Mouse (Mus musculus): Measurements from ENCODE around the gene Ckap5. TPM values are rescaled to one million over a fixed set of nuclear protein-coding genes. Genes with fewer than 3 reads are reported as not detected.
A peak's percentile ranks its signal among the peaks of the same experiment; 100 is the strongest.

The Ckap5 gene
- 13.9 TPM for polyA plus RNA-seq (2012; fragmentation: generic; extraction: Trizol)
- long read RNA-seq, experiment 1, partial matches to known transcripts, result 20 of 23 reads
- long read RNA-seq, experiment 1, other reads (novel, unspliced or antisense), result 3 of 23 reads
- long read RNA-seq, experiment 2, full-length matches to known transcripts, result 92 of 148 reads
- long read RNA-seq, experiment 2, partial matches to known transcripts, result 43 of 148 reads
- long read RNA-seq, experiment 2, other reads (novel, unspliced or antisense), result 13 of 148 reads

- peak; percentile 58 for TF ChIP-seq MAX (IDR thresholded peaks at IDR 0.05)
- TF ChIP-seq CEBPB (IDR thresholded peaks at IDR 0.05; ENCODE audit: low read depth), result no peak
- no peak for TF ChIP-seq MYOD1 (IDR thresholded peaks at IDR 0.05; ENCODE audit: control insufficient read depth, insufficient read length, low read depth)
- TF ChIP-seq CTCF (IDR thresholded peaks at IDR 0.05; ENCODE audit: control insufficient read depth, insufficient read depth, insufficient read length), result no peak
- TF ChIP-seq USF1 (IDR thresholded peaks at IDR 0.05; ENCODE audit: low read depth), result peak; percentile 82
- no peak for TF ChIP-seq MYOG (IDR thresholded peaks at IDR 0.05; ENCODE audit: control insufficient read depth, extremely low read depth, insufficient read length)
- TF ChIP-seq FOSL1 (IDR thresholded peaks at IDR 0.05; ENCODE audit: insufficient read depth, low read length, poor library complexity, severe bottlenecking), result no peak
- H3K79me3 ChIP-seq (ENCODE audit: low read depth), result peaks cover 47% of the 10 kb centered on the region
- peaks cover 20% of the 10 kb centered on the region for H3K36me3 ChIP-seq (ENCODE audit: control insufficient read depth, insufficient read depth)
- peak within 1 kb of the TSS; percentile 81 for H3K4me3 ChIP-seq (ENCODE audit: insufficient read depth, poor library complexity, severe bottlenecking)
- H3ac ChIP-seq (ENCODE audit: control insufficient read depth, insufficient read length, low read depth), result peak within 1 kb of the TSS; percentile 75
- H3K27me3 ChIP-seq (ENCODE audit: control insufficient read depth, insufficient read depth, insufficient read length), result no peaks in the 10 kb centered on the region
- H3K79me2 ChIP-seq (ENCODE audit: control insufficient read depth, insufficient read depth), result peaks cover 52% of the 10 kb centered on the region
Observed at GRCm38 (mm10) chr2:91526294-91527146, at the start of gene Ckap5. Gene Ckap5 (plus strand): TSS chr2:91526762.

- H3K36me3 ChIP-seq (ENCODE audit: control insufficient read depth, insufficient read depth), result peaks cover 7% of the 10 kb centered on the region
- TF ChIP-seq CEBPB (IDR thresholded peaks at IDR 0.05; ENCODE audit: low read depth) (no peak), FOSL1 (IDR thresholded peaks at IDR 0.05; ENCODE audit: insufficient read depth, low read length, poor library complexity, severe bottlenecking) (no peak), USF1 (IDR thresholded peaks at IDR 0.05; ENCODE audit: low read depth) (no peak), CTCF (IDR thresholded peaks at IDR 0.05; ENCODE audit: control insufficient read depth, insufficient read depth, insufficient read length) (no peak), MYOG (IDR thresholded peaks at IDR 0.05; ENCODE audit: control insufficient read depth, extremely low read depth, insufficient read length) (no peak), MAX (IDR thresholded peaks at IDR 0.05) (no peak), MYOD1 (IDR thresholded peaks at IDR 0.05; ENCODE audit: control insufficient read depth, insufficient read length, low read depth) (no peak)
Observed at GRCm38 (mm10) chr2:91476841-91477240, 49.7 kb upstream of the Ckap5 start.

GRCm38 (mm10) chr2:91480399-91480801 lies 46.2 kb upstream of the Ckap5 start:
- no peak overlapping the region for H3K4me3 ChIP-seq (ENCODE audit: insufficient read depth, poor library complexity, severe bottlenecking)
- no peak overlapping the region for H3ac ChIP-seq (ENCODE audit: control insufficient read depth, insufficient read length, low read depth)
- no peaks in the 10 kb centered on the region for H3K27me3 ChIP-seq (ENCODE audit: control insufficient read depth, insufficient read depth, insufficient read length)
- no peak for TF ChIP-seq MYOD1 (IDR thresholded peaks at IDR 0.05; ENCODE audit: control insufficient read depth, insufficient read length, low read depth)
- TF ChIP-seq CEBPB (IDR thresholded peaks at IDR 0.05; ENCODE audit: low read depth), result no peak
- no peak for TF ChIP-seq CTCF (IDR thresholded peaks at IDR 0.05; ENCODE audit: control insufficient read depth, insufficient read depth, insufficient read length)
- TF ChIP-seq MAX (IDR thresholded peaks at IDR 0.05), result no peak
- TF ChIP-seq FOSL1 (IDR thresholded peaks at IDR 0.05; ENCODE audit: insufficient read depth, low read length, poor library complexity, severe bottlenecking), result no peak
- TF ChIP-seq USF1 (IDR thresholded peaks at IDR 0.05; ENCODE audit: low read depth), result no peak
- TF ChIP-seq MYOG (IDR thresholded peaks at IDR 0.05; ENCODE audit: control insufficient read depth, extremely low read depth, insufficient read length), result no peak
- H3K79me2 ChIP-seq (ENCODE audit: control insufficient read depth, insufficient read depth), result no peaks in the 10 kb centered on the region
- no peaks in the 10 kb centered on the region for H3K79me3 ChIP-seq (ENCODE audit: low read depth)
- peaks cover 7% of the 10 kb centered on the region for H3K36me3 ChIP-seq (ENCODE audit: control insufficient read depth, insufficient read depth)

More at GRCm38 (mm10) chr2:91476841-91477240, 49.7 kb upstream of the Ckap5 start:
- Histone ChIP-seq H3K27me3 (ENCODE audit: control insufficient read depth, insufficient read depth, insufficient read length) (no peaks in the 10 kb centered on the region), H3K79me3 (ENCODE audit: low read depth) (no peaks in the 10 kb centered on the region), H3ac (ENCODE audit: control insufficient read depth, insufficient read length, low read depth) (no peak overlapping the region), H3K79me2 (ENCODE audit: control insufficient read depth, insufficient read depth) (no peaks in the 10 kb centered on the region), H3K4me3 (ENCODE audit: insufficient read depth, poor library complexity, severe bottlenecking) (no peak overlapping the region)

GRCm38 (mm10) chr2:91480805-91481514 lies 45.6 kb upstream of the Ckap5 start:
- Histone ChIP-seq H3K27me3 (ENCODE audit: control insufficient read depth, insufficient read depth, insufficient read length) (no peaks in the 10 kb centered on the region), H3K36me3 (ENCODE audit: control insufficient read depth, insufficient read depth) (peaks cover 7% of the 10 kb centered on the region), H3K79me3 (ENCODE audit: low read depth) (no peaks in the 10 kb centered on the region), H3K4me3 (ENCODE audit: insufficient read depth, poor library complexity, severe bottlenecking) (no peak overlapping the region), H3ac (ENCODE audit: control insufficient read depth, insufficient read length, low read depth) (no peak overlapping the region), H3K79me2 (ENCODE audit: control insufficient read depth, insufficient read depth) (no peaks in the 10 kb centered on the region)
- TF ChIP-seq CTCF (IDR thresholded peaks at IDR 0.05; ENCODE audit: control insufficient read depth, insufficient read depth, insufficient read length) (peak; percentile 46), USF1 (IDR thresholded peaks at IDR 0.05; ENCODE audit: low read depth) (no peak), MYOG (IDR thresholded peaks at IDR 0.05; ENCODE audit: control insufficient read depth, extremely low read depth, insufficient read length) (no peak)

GRCm38 (mm10) chr2:91484698-91485097 lies 41.9 kb upstream of the Ckap5 start:
- Histone ChIP-seq H3ac (ENCODE audit: control insufficient read depth, insufficient read length, low read depth) (no peak overlapping the region), H3K36me3 (ENCODE audit: control insufficient read depth, insufficient read depth) (no peaks in the 10 kb centered on the region), H3K27me3 (ENCODE audit: control insufficient read depth, insufficient read depth, insufficient read length) (no peaks in the 10 kb centered on the region)

More at GRCm38 (mm10) chr2:91484698-91485097, 41.9 kb upstream of the Ckap5 start:
- TF ChIP-seq MYOG (IDR thresholded peaks at IDR 0.05; ENCODE audit: control insufficient read depth, extremely low read depth, insufficient read length) (no peak), FOSL1 (IDR thresholded peaks at IDR 0.05; ENCODE audit: insufficient read depth, low read length, poor library complexity, severe bottlenecking) (no peak), USF1 (IDR thresholded peaks at IDR 0.05; ENCODE audit: low read depth) (no peak), CTCF (IDR thresholded peaks at IDR 0.05; ENCODE audit: control insufficient read depth, insufficient read depth, insufficient read length) (no peak), CEBPB (IDR thresholded peaks at IDR 0.05; ENCODE audit: low read depth) (no peak), MYOD1 (IDR thresholded peaks at IDR 0.05; ENCODE audit: control insufficient read depth, insufficient read length, low read depth) (no peak), MAX (IDR thresholded peaks at IDR 0.05) (no peak)
- Histone ChIP-seq H3K4me3 (ENCODE audit: insufficient read depth, poor library complexity, severe bottlenecking) (no peak overlapping the region), H3K79me3 (ENCODE audit: low read depth) (no peaks in the 10 kb centered on the region), H3K79me2 (ENCODE audit: control insufficient read depth, insufficient read depth) (no peaks in the 10 kb centered on the region)
